Mouse (Mus musculus) MEL (cell line): ENCODE data around the gene Mrpl53. TPM values are rescaled to one million over a fixed set of nuclear protein-coding genes. Genes with fewer than 3 reads are reported as not detected.

ENCODE experiments used
- DNase-seq: peaks from one replicate; pipeline ENCODE4 v3.0.0; 2011; ENCODE audit warnings: low read depth, low spot score
- H3K27ac ChIP-seq: 2 replicates; pipeline ENCODE4 v1.5.1; 2012; ENCODE audit warnings: low read depth, mild to moderate bottlenecking, control low read depth, low read length, moderate library complexity; ENCODE audit not compliant: control insufficient read depth
- H3K27me3 ChIP-seq, 2 experiments: fragments of 150-350 bp in 1 of 2; sonication (generic) in 1 of 2; 2 replicates each; pipeline ENCODE4 v1.6.1; 2012; ENCODE audit warnings: low read length in 2 of 2, mild to moderate bottlenecking in 2 of 2, improper control_type of control experiment in 1 of 2, moderate library complexity in 1 of 2; ENCODE audit not compliant: insufficient read depth in 2 of 2, control insufficient read depth in 1 of 2
- H3K36me3 ChIP-seq, 2 experiments: 2 replicates each; pipeline ENCODE4 v1.6.1; 2012 to 2014; ENCODE audit warnings: low read length in 2 of 2, improper control_type of control experiment in 1 of 2, inconsistent platforms in 1 of 2, mild to moderate bottlenecking in 1 of 2; ENCODE audit not compliant: insufficient read depth in 2 of 2, control insufficient read depth in 1 of 2
- H3K4me1 ChIP-seq, 2 experiments: fragments of 150-350 bp in 1 of 2; sonication (generic) in 1 of 2; 2 replicates each; pipeline ENCODE4 v1.6.1; 2012; ENCODE audit warnings: low read length in 2 of 2, improper control_type of control experiment in 1 of 2, mild to moderate bottlenecking in 1 of 2; ENCODE audit not compliant: insufficient read depth in 2 of 2, control insufficient read depth in 1 of 2
- H3K4me3 ChIP-seq, 2 experiments: fragments of 150-350 bp in 1 of 2; sonication (generic) in 1 of 2; 2 replicates each; pipeline ENCODE4 v1.5.1; 2012; ENCODE audit warnings: low read depth in 2 of 2, low read length in 2 of 2, mild to moderate bottlenecking in 2 of 2, moderate library complexity in 2 of 2, control low read depth in 1 of 2, improper control_type of control experiment in 1 of 2; ENCODE audit not compliant: control insufficient read depth in 1 of 2, insufficient read depth in 1 of 2
- H3K79me2 ChIP-seq: 2 replicates; pipeline ENCODE4 v1.6.1; 2012; ENCODE audit warnings: mild to moderate bottlenecking, low read length, moderate library complexity; ENCODE audit not compliant: control insufficient read depth, poor library complexity, insufficient read depth
- H3K9ac ChIP-seq: 2 replicates; pipeline ENCODE4 v1.6.1; 2012; ENCODE audit warnings: low read depth, mild to moderate bottlenecking, control low read depth, low read length, moderate library complexity; ENCODE audit not compliant: control insufficient read depth, poor library complexity, severe bottlenecking
- H3K9me3 ChIP-seq: fragments of 150-350 bp; sonication (generic); replicated peaks from 2 replicates; pipeline ENCODE4 v1.6.1; 2012; ENCODE audit warnings: mild to moderate bottlenecking, low read length, improper control_type of control experiment, moderate library complexity; ENCODE audit not compliant: insufficient read depth
- CHD1 ChIP-seq: IDR thresholded peaks from 2 replicates; pipeline ENCODE4 v1.6.1; 2012; ENCODE audit warnings: low read depth, mild to moderate bottlenecking, inconsistent platforms, low read length, improper control_type of control experiment
- CHD2 ChIP-seq: IDR thresholded peaks from 2 replicates; pipeline ENCODE4 v1.6.1; 2011; ENCODE audit warnings: low read length, improper control_type of control experiment
- E2F4 ChIP-seq: IDR thresholded peaks from 2 replicates; pipeline ENCODE4 v1.6.1; 2011; ENCODE audit warnings: low read depth, low read length, improper control_type of control experiment, borderline replicate concordance
- ELF1 ChIP-seq: IDR thresholded peaks from 2 replicates; pipeline ENCODE4 v1.6.1; 2014; ENCODE audit warnings: low read depth, mild to moderate bottlenecking, inconsistent platforms, low read length, improper control_type of control experiment, moderate library complexity
- EP300 ChIP-seq, 2 experiments: IDR thresholded peaks; 2 replicates each; pipeline ENCODE4 v1.6.1; 2011; ENCODE audit warnings: improper control_type of control experiment in 2 of 2, low read length in 2 of 2, low read depth in 1 of 2, mild to moderate bottlenecking in 1 of 2
- GABPA ChIP-seq: IDR thresholded peaks from 2 replicates; pipeline ENCODE4 v1.6.1; 2012; ENCODE audit warnings: low read depth, mild to moderate bottlenecking, inconsistent platforms, low read length, improper control_type of control experiment, moderate library complexity
- HCFC1 ChIP-seq: IDR thresholded peaks from 2 replicates; pipeline ENCODE4 v1.6.1; 2012; ENCODE audit warnings: low read depth, mild to moderate bottlenecking, inconsistent platforms, low read length, improper control_type of control experiment, moderate library complexity
- MAFK ChIP-seq: IDR thresholded peaks from 2 replicates; pipeline ENCODE4 v1.6.1; 2011; ENCODE audit warnings: low read depth, mild to moderate bottlenecking, low read length, improper control_type of control experiment, borderline replicate concordance
- MAX ChIP-seq: IDR thresholded peaks from 2 replicates; pipeline ENCODE4 v1.6.1; 2011; ENCODE audit warnings: low read length, improper control_type of control experiment
- MXI1 ChIP-seq: IDR thresholded peaks from 2 replicates; pipeline ENCODE4 v1.6.1; 2011; ENCODE audit warnings: mild to moderate bottlenecking, low read depth, low read length, improper control_type of control experiment
- NELFE ChIP-seq: IDR thresholded peaks from 2 replicates; pipeline ENCODE4 v1.6.1; 2011; ENCODE audit warnings: low read depth, low read length, improper control_type of control experiment
- POLR2A ChIP-seq, 2 experiments: IDR thresholded peaks; 2 replicates each; pipeline ENCODE4 v1.6.1; 2011 to 2012; ENCODE audit warnings: low read length in 2 of 2, mild to moderate bottlenecking in 2 of 2, control low read depth in 1 of 2, improper control_type of control experiment in 1 of 2, low read depth in 1 of 2, moderate library complexity in 1 of 2; ENCODE audit not compliant: control insufficient read depth in 1 of 2, insufficient read depth in 1 of 2, poor library complexity in 1 of 2
- POLR2AphosphoS2 ChIP-seq: IDR thresholded peaks from 2 replicates; pipeline ENCODE4 v1.6.1; 2011; ENCODE audit warnings: low read length, improper control_type of control experiment
- RAD21 ChIP-seq: IDR thresholded peaks from 2 replicates; pipeline ENCODE4 v1.6.1; 2011; ENCODE audit warnings: mild to moderate bottlenecking, low read depth, low read length, improper control_type of control experiment
- RCOR1 ChIP-seq: IDR thresholded peaks from 2 replicates; pipeline ENCODE4 v1.6.1; 2012; ENCODE audit warnings: low read depth, mild to moderate bottlenecking, inconsistent platforms, low read length, improper control_type of control experiment
- SMC3 ChIP-seq: IDR thresholded peaks from 2 replicates; pipeline ENCODE4 v1.6.1; 2011; ENCODE audit warnings: low read depth, low read length, improper control_type of control experiment
- TAL1 ChIP-seq: IDR thresholded peaks from 2 replicates; pipeline ENCODE4 v1.6.1; 2012; ENCODE audit warnings: mild to moderate bottlenecking, inconsistent platforms, low read length, moderate library complexity, mixed read lengths
- TCF12 ChIP-seq: IDR thresholded peaks from 2 replicates; pipeline ENCODE4 v1.6.1; 2014; ENCODE audit warnings: low read depth, mild to moderate bottlenecking, inconsistent platforms, low read length, improper control_type of control experiment, moderate library complexity
- UBTF ChIP-seq: IDR thresholded peaks from 2 replicates; pipeline ENCODE4 v1.6.1; 2012; ENCODE audit warnings: low read depth, mild to moderate bottlenecking, inconsistent platforms, low read length, improper control_type of control experiment, moderate library complexity, borderline replicate concordance; ENCODE audit not compliant: insufficient read depth
- USF2 ChIP-seq, 2 experiments: IDR thresholded peaks; 2 replicates each; pipeline ENCODE4 v1.6.1; 2011 to 2012; ENCODE audit warnings: improper control_type of control experiment in 2 of 2, low read length in 2 of 2, borderline replicate concordance in 1 of 2, inconsistent platforms in 1 of 2, low read depth in 1 of 2, mild to moderate bottlenecking in 1 of 2; ENCODE audit not compliant: insufficient read depth in 1 of 2
- ZC3H11A ChIP-seq: IDR thresholded peaks from 2 replicates; pipeline ENCODE4 v1.6.1; 2012; ENCODE audit warnings: low read depth, mild to moderate bottlenecking, inconsistent platforms, low read length, improper control_type of control experiment
- ZKSCAN1 ChIP-seq: IDR thresholded peaks from 2 replicates; pipeline ENCODE4 v1.6.1; 2012; ENCODE audit warnings: low read depth, mild to moderate bottlenecking, inconsistent platforms, low read length, improper control_type of control experiment, moderate library complexity
- ZMIZ1 ChIP-seq: IDR thresholded peaks from 2 replicates; pipeline ENCODE4 v1.6.1; 2012; ENCODE audit warnings: low read depth, mild to moderate bottlenecking, inconsistent platforms, low read length, improper control_type of control experiment, moderate library complexity
- polyA plus RNA-seq, 2 experiments: library from polyadenylated mRNA; stranded (reverse) in 1 of 2; unstranded in 1 of 2; fragments of >175 nt in 1 of 2; fragments of >200 nt in 1 of 2; gene quantifications; 2 replicates each; pipeline versions ENCODE4 v1.2.1 to v1.2.4; 2012; ENCODE audit warnings: low replicate concordance in 2 of 2, low read depth in 1 of 2; ENCODE audit not compliant: insufficient read length in 2 of 2, insufficient read depth in 1 of 2, missing spikeins in 1 of 2
- total RNA-seq: library from RNA; depleted of rRNA; stranded (reverse); fragments of 300-350 nt; gene quantifications from 2 replicates; pipeline ENCODE4 v1.2.3, GENCODE M21; 2012

Gene Mrpl53
- total and polyA plus RNA-seq, 3 experiments, result 63.8 to 91.3 TPM; not detected in 1

- DNase-seq, result no peak
- no peak for TF ChIP-seq MAX
- no peak for TF ChIP-seq MAFK
- no peak for TF ChIP-seq CHD1
- TF ChIP-seq CHD2, result no peak
- TF ChIP-seq UBTF, result no peak
- no peak for TF ChIP-seq EP300 (IDR thresholded peaks at IDR 0.05; ENCODE audit: low read depth in 1 of 2, low read length in 2 of 2)
- TF ChIP-seq TAL1, result no peak
- TF ChIP-seq USF2 (IDR thresholded peaks at IDR 0.05; ENCODE audit: borderline replicate concordance in 1 of 2, insufficient read depth in 1 of 2, low read depth in 1 of 2, low read length in 2 of 2), result no peak
- no peak for TF ChIP-seq TCF12
- no peak for TF ChIP-seq E2F4
- TF ChIP-seq ELF1, result no peak
- no peak for TF ChIP-seq RCOR1
- no peak for TF ChIP-seq POLR2A (IDR thresholded peaks at IDR 0.05; ENCODE audit: control insufficient read depth in 1 of 2, insufficient read depth in 1 of 2, low read depth in 1 of 2, low read length in 2 of 2, poor library complexity in 1 of 2)
- no peak for TF ChIP-seq RAD21
- no peak for TF ChIP-seq POLR2AphosphoS2
- no peak for TF ChIP-seq ZC3H11A
- no peaks in the 10 kb centered on the region for H3K4me1 ChIP-seq
Observed at GRCm38 (mm10) chr6:83147280-83147679, 38.4 kb downstream of the Mrpl53 start.

GRCm38 (mm10) chr6:83151721-83152120 lies 42.9 kb downstream of the Mrpl53 start:
- DNase-seq, result no peak
- H3K27me3 ChIP-seq, result no peaks in the 10 kb centered on the region
- TF ChIP-seq USF2 (IDR thresholded peaks at IDR 0.05; ENCODE audit: borderline replicate concordance in 1 of 2, insufficient read depth in 1 of 2, low read depth in 1 of 2, low read length in 2 of 2) (no peak), ZMIZ1 (no peak), RAD21 (no peak), GABPA (no peak), UBTF (no peak), CHD1 (no peak), MXI1 (no peak), NELFE (no peak), RCOR1 (no peak), ZKSCAN1 (no peak), SMC3 (no peak), HCFC1 (no peak), POLR2AphosphoS2 (no peak), MAX (no peak)
- TF ChIP-seq, all 39 proteins: peak for 0
- Histone ChIP-seq H3K9ac (no peak overlapping the region), H3K4me1 (peaks cover 0 to 7% of the 10 kb centered on the region in 2 experiments; a peak in 2 of 4 replicates), H3K36me3 (no peaks in the 10 kb centered on the region), H3K27ac (no peak overlapping the region), H3K9me3 (no peaks in the 10 kb centered on the region), H3K4me3 (no peak overlapping the region), H3K79me2 (no peaks in the 10 kb centered on the region)

More at GRCm38 (mm10) chr6:83147280-83147679, 38.4 kb downstream of the Mrpl53 start:
- H3K27me3 ChIP-seq, result no peaks in the 10 kb centered on the region
- no peak overlapping the region for H3K4me3 ChIP-seq
- no peak overlapping the region for H3K9ac ChIP-seq
- no peaks in the 10 kb centered on the region for H3K36me3 ChIP-seq
- no peaks in the 10 kb centered on the region for H3K79me2 ChIP-seq
- H3K27ac ChIP-seq, result no peak overlapping the region
- H3K9me3 ChIP-seq, result no peaks in the 10 kb centered on the region
